Mouse (Mus musculus) splenic B cell, adult 2 months (primary cell): ENCODE results near the gene Pde6c.

Source experiments
- DNase-seq: peaks from one replicate; pipeline ENCODE4 v3.0.0-alpha.2; 2011; ENCODE audit warnings: low read depth, low spot score
- H3K27me3 ChIP-seq: 2 replicates; pipeline ENCODE4 v1.6.1; 2012; ENCODE audit warnings: mild to moderate bottlenecking, low read length, moderate library complexity, mixed read lengths; ENCODE audit not compliant: control insufficient read depth, poor library complexity, insufficient read depth, severe bottlenecking
- H3K36me3 ChIP-seq: 2 replicates; pipeline ENCODE4 v1.6.1; 2012; ENCODE audit warnings: mild to moderate bottlenecking, low read length, moderate library complexity, mixed read lengths; ENCODE audit not compliant: control insufficient read depth, poor library complexity, insufficient read depth, severe bottlenecking

Pde6c gene

DNA sequence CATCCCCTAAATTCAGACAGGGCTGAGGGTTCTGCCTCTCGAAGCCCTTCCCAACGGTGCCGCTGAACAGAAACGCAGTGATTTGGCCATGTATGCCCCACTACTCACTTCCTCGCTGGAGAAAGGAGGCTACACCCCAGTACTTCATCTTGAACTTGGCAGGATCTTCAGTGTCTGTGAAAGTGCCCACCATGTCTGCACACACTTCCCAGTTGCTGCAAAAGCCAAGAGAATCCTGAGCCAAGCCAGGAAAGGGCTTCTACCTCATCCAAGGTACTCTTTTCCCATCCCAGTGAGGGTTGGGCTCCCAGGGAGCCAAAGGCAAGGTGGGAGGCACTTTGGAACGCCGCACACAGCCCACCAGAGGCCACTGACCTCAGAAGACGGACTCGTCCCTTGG lies 8.7 kb upstream of the Pde6c start:
- Histone ChIP-seq H3K27me3 (no peaks in the 10 kb centered on the region), H3K36me3 (no peaks in the 10 kb centered on the region)
- DNase-seq, result no peak

DNA sequence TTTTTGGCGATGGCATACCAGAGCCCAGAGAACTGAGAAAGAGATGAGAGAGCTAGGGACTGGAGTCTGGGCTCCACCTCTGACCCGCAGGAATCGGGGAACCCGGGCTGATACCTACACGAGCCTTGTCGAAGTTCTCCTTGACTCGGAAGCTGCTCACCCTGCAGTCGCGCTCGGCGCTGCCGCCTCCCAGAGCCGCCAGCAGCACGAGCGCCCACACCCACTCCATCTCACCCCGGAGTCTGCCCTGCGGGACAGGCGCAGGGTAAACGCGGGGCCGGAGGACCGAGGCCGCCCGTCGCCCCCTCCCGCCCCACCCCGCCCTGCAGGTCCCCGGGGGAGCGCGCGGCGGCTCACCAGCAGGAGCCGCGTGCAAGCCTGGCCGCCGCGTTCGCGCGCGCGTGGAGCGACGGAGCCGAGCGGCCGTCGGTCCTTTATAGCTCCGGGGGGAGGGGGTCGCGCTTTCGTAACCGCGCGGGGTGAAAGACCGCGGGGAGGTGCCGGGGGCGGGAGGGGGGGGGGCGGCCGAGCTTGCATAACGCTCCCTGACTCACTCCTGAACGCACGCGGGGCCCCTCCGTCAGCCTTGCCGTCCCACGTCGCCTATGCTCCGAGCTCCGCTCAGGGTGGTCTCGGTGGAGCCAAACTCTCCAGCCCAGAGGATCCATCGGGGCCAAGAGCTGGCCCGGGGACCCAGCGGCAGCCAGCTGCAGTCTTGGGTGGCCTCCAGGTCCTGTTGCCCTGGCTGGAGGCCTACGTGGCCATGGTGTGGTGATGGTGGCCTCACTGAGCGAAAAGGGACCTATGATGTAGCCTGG lies 8.0 kb upstream of the Pde6c start:
- H3K27me3 ChIP-seq, result no peaks in the 10 kb centered on the region
- H3K36me3 ChIP-seq, result no peaks in the 10 kb centered on the region
- DNase-seq, result no peak

DNA sequence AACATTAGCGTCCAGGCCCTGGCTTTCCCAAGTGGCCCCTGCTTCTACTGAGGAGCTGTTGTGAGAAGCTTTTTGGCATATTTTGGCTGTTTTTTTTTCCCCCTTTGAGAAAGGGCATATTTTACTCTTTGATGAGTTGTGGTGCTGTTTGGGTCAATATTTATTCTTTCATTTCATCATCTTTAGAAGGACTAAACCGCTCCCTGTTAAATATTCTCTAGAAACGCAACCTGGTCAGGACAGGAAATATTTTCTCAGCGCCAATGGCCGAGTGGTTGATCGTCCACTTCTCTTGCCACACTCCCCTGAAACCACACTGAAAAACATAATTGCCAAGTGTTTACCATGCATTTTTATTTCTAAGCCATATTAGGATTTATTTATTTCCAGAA lies 7.4 kb upstream of the Pde6c start, which contains the start of gene Rbp4:
TSS of gene Rbp4 (minus strand) at position 63 of the 392 bp plus-strand sequence.
- DNase-seq, result no peak
- Histone ChIP-seq H3K36me3 (no peaks in the 10 kb centered on the region), H3K27me3 (no peaks in the 10 kb centered on the region)

DNA sequence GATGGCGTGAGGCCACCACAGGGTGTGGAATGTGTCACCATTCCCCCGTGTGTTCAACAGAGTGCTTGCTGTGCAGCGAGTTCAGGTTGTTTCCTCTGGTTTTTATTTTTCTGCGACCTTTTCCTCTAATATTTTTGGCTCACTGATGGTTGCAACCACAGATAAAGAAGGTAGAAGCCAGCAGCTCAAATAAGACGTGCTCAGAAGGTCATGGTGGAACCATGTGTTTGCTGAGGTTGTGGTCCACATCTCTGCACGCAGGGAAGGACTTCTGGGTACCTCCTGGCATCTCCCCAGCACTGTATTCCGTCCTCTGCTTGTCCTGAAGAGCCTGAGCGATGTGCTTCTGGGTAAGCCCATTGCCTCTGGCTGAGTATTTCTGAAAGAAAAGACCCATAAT lies 5.9 kb upstream of the Pde6c start:
- H3K27me3 ChIP-seq, result no peaks in the 10 kb centered on the region
- no peaks in the 10 kb centered on the region for H3K36me3 ChIP-seq
- DNase-seq, result no peak

DNA sequence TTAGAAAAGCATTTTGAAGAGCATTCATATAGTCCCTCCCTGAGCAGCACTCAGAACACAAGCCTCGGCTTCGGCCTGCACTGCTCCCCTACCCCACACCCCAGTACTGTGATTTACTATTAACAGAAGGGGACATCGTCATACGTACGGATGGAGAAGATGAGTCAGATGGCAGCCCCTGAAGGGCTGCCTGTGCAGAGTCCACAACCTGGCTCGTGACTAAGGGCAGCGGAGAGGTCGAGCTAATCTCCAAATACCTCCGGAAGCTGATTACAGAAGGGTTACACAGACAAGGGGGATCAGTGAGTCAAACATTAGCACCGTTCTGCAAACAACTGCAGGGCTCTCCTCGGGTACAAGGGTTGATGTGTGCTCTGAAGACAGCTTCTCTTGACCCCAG lies 1.4 kb downstream of the Pde6c start:
- DNase-seq, result no peak
- H3K27me3 ChIP-seq, result no peaks in the 10 kb centered on the region
- H3K36me3 ChIP-seq, result no peaks in the 10 kb centered on the region

DNA sequence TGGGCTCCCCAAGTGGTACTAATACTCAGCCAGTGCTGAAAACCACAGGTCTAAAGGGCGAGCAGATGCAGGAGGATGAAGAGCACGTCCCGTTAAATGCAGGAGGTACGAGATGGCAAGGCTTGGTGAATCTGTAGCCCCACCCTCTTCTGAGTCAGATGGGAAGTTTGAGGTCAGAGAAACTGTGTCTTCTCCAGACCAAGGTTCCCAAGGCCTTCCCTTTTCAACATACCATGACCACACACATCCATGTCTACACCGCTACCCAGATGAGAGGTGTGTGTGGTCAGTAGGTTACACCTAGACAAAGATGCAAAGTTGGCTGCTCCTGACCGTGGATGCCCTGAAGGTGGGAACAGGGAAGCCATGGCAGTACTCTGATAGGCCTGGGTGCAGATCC lies 2.2 kb downstream of the Pde6c start:
- no peaks in the 10 kb centered on the region; the same call in 1 of the 2 replicates for H3K27me3 ChIP-seq
- H3K36me3 ChIP-seq, result no peaks in the 10 kb centered on the region
- no peak for DNase-seq

DNA sequence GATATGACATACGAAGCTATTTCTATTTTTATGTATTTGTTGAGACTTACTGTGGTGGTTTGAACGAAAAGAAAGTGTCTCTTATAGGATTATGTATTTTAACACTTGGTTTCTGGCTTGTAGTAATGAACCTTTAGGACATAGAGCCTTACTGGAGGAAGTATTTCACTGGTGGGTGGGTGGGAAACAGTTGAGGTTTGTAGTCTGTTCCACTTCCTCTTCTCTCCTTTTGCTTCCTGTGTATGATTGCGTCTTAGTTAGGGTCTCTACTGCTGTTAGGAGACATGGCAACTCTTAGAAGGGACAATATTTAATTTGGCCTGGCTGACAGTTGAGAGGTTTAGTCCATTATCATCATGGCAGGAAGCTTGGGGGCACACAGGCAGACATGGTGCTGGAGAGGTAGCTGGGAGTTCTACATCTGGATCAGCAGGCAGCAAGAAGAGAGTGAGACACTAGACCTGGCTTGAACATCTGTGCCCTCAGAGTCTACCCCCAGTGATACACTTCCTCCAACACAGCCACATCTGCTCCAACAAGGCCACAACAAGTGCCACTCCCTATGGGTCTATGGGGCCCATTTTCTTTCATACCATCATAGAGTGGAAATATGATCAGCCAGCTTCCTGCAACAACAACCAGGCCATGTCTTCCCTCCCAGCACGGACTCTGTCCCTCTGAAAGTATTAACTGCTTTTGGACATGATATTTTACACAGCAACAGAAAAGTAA lies 11.1 kb downstream of the Pde6c start:
- peak; percentile 49 for DNase-seq
- no peaks in the 10 kb centered on the region; the same call in 1 of the 2 replicates for H3K27me3 ChIP-seq
- H3K36me3 ChIP-seq, result no peaks in the 10 kb centered on the region

DNA sequence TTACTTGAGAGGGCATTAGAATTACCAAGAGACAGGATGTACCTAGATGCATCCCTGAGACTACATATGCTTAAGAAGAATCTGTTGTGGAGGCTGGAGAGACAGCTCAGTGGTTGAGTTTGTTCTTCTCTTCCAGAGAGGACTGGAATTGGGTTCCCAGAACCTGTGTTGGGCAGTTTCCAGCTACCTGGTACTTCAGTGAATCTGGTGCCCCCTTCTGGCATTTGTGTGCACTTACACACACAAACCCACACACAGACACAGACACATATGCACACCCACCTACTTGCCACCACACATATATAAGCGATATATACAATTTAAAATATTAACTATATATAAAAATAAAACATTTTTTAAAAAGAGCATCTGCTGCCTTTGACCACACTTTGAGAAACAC lies 23.7 kb downstream of the Pde6c start:
- no peaks in the 10 kb centered on the region for H3K36me3 ChIP-seq
- DNase-seq, result peak; percentile 2

DNA sequence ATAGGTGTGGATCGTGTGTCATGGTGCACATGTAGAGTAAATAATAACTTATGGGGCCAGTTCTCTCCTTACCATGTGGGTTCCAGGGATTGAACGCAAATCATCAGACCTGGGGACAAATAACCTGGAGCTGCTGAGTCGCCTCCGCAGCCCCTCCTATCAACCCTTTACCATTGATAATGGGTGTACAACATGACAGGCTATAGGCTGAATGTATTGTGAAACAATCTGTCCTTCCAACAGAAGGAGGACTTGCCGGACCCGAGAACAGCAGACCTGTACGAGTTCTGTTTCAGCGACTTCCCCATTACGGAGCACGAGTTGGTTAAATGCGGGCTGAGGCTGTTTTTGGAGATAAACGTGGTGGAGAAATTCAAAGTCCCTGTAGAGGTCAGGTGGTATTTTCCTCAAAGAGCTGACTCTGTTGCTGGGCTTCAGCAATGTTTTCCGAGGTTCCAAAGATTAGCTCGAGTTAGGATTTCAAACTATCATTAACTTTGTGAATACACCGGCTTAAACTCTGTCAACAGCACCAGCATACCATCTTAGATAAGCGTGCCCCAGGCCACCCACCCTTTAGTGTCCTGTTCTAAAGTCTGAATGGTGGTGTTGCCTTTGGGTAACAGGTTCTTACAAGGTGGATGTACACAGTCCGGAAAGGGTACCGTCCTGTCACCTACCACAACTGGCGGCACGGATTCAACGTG lies 29.2 kb downstream of the Pde6c start:
- no peaks in the 10 kb centered on the region for H3K36me3 ChIP-seq
- H3K27me3 ChIP-seq, result no peaks in the 10 kb centered on the region
- DNase-seq, result no peak

More for the DNA sequence above, 23.7 kb downstream of the Pde6c start:
- H3K27me3 ChIP-seq, result no peaks in the 10 kb centered on the region

DNA sequence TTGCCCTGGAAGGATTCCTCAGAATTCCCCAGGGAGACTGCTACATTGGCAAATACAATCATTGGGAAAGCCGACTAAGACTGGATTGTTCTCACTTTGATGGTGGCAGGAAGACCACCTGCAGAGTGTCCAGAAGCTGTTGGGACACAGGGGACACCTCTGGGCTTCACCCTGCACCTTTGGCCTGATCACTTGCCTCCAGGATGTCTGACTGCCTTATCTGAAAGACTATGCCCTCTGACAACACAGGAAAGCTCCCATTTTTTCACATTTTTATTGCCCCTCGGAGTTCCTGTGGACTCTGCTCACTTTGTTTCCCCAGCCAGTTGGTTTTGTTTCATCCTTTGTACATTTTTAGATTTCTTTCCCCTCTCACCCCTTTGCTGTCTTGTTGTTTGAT lies 32.1 kb downstream of the Pde6c start:
- H3K36me3 ChIP-seq, result no peaks in the 10 kb centered on the region
- no peaks in the 10 kb centered on the region for H3K27me3 ChIP-seq
- DNase-seq, result no peak

DNA sequence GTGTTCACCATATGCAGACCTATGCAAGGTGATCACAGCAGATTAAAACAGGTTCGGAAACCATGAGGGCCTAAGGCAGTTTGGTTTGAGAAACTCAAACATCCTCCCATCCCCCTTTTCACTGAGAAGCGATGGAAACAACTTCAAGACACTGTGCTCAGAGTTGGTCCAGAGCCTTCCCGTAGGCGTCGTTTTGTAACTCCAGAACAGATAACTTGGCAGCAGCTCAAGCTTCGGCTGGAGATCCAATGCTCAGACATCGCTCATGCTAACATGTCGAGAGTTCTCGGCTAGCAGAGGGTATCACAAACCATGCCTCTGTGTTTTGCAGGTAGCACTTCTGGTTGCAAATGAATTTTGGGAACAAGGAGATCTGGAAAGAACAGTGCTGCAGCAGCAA lies 47.1 kb downstream of the Pde6c start:
- H3K36me3 ChIP-seq, result 0 out of 2 replicates have a peak, but pooled peaks cover 1% of the 10 kb centered on the region
- H3K27me3 ChIP-seq, result no peaks in the 10 kb centered on the region; the same call in 1 of the 2 replicates
- DNase-seq, result no peak

DNA sequence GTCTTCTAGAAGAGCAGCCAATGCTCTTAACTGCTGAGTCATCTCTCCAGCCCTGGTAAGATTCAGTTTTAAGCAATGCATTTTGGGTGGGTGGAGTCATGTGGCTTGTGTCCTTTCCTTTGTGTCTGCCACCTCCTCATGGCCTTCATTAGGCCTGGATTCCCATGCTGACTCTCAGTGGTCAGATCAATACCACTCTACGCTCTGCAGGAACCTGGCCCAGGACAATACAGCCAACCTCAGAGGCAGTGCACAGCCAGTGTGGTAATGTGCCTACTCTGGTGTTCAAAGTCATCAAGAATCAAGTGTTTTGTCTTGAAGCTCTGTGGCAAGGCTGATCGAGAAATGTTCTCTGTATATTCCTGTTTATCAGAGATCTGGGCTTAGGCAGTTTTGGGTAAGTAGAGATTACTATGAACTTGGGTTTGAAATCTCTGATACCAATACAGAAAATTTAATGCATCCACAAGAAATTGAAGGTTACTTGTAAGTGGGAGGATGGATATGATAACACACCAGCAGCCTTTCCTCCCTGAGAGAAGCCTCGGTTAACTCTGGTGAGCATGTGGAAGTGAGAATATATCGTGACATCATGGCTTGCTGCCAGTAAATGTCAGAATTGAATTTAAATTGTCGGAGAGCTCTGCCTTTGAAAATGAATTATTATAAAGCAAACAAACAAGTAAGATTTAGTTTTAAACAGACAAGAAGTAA lies 54.2 kb downstream of the Pde6c start:
- no peak for DNase-seq
- Histone ChIP-seq H3K27me3 (no peaks in the 10 kb centered on the region; the same call in 1 of the 2 replicates), H3K36me3 (peaks cover 6% of the 10 kb centered on the region; the same call in 1 of the 2 replicates)

DNA sequence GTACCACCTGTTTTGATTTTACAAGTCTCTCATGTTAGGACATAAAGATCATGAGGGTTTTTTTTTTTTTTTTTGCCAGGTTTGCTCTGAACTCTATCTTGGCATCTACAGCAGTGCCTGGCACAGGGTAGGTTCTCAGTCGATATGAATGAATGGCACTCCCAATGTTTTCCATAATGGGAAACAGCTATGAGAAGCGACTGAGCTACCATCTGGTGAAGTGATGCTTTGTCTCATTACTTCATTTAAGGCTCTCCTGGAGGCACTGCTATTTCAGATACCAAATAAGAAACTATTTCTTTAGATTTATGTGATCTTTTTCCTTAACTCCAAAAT lies 54.7 kb downstream of the Pde6c start:
- H3K36me3 ChIP-seq, result peaks cover 6% of the 10 kb centered on the region; the same call in 1 of the 2 replicates
- H3K27me3 ChIP-seq, result no peaks in the 10 kb centered on the region; the same call in 1 of the 2 replicates
- DNase-seq, result no peak

DNA sequence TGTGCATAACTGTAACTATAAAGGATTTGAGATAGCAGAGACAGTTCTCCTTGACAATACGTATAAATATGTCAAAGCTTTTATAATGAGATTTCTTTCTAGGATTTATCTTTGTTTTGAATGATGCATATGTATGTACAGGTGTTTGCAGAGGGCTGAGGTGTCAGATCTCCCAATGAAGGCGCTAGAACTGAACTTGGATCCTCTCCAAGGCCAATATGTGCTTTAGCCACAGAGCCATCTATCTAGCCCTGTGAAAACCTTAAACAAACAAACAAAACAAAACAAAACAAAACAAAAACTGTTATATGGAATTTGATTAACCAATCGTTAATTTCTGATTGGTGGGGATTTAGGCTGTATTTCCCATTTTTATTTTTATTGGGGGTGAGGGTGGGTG lies 58.0 kb downstream of the Pde6c start:
- H3K27me3 ChIP-seq, result no peaks in the 10 kb centered on the region
- no peak for DNase-seq
- peaks cover 7% of the 10 kb centered on the region; the same call in 1 of the 2 replicates for H3K36me3 ChIP-seq
